Mouse (Mus musculus) forebrain, postnatal 0 days (tissue): ENCODE measurements at regions not wholly inside any gene's neighbourhood (a gene's known extent, or its start where the extent isn't known, plus 50 kb on each side); places are given as distances from the start of the nearest gene placed in this dataset.

Source experiments
- ATAC-seq: fragments of 200-750 bp; cut with Nextera tagmentation; 2 replicates; pipeline ENCODE4 v1.8.0; 2017; ENCODE audit warnings: mild to moderate bottlenecking, moderate library complexity
- DNase-seq: peaks from one replicate; pipeline ENCODE4 v3.0.0-alpha.2; 2015
- H3K27ac ChIP-seq: fragments of 300-500 bp; sonication (generic); 2 replicates; pipeline ENCODE4 v1.5.1; 2014; ENCODE audit warnings: low read depth, mild to moderate bottlenecking, antibody characterized with exemption, low read length, moderate library complexity, mixed read lengths
- H3K27me3 ChIP-seq: fragments of 300-500 bp; sonication (generic); 2 replicates; pipeline ENCODE4 v1.6.1; 2014; ENCODE audit warnings: mild to moderate bottlenecking, low read length, mixed read lengths; ENCODE audit not compliant: insufficient read depth
- H3K36me3 ChIP-seq: fragments of 300-500 bp; sonication (generic); 2 replicates; pipeline ENCODE4 v1.6.1; 2014; ENCODE audit warnings: mild to moderate bottlenecking, moderate library complexity; ENCODE audit not compliant: insufficient read depth
- H3K4me1 ChIP-seq: fragments of 300-500 bp; sonication (generic); 2 replicates; pipeline ENCODE4 v1.6.1; 2014; ENCODE audit warnings: antibody characterized with exemption; ENCODE audit not compliant: insufficient read depth
- H3K4me2 ChIP-seq: fragments of 300-500 bp; sonication (generic); 2 replicates; pipeline ENCODE4 v1.6.1; 2014; ENCODE audit warnings: low read depth, mild to moderate bottlenecking, moderate library complexity
- H3K4me3 ChIP-seq: fragments of 300-500 bp; sonication (generic); 2 replicates; pipeline ENCODE4 v1.5.1; 2014; ENCODE audit warnings: low read depth, low read length, mixed read lengths
- H3K9ac ChIP-seq: fragments of 300-500 bp; sonication (generic); 2 replicates; pipeline ENCODE4 v1.6.1; 2014; ENCODE audit warnings: mild to moderate bottlenecking
- H3K9me3 ChIP-seq: fragments of 300-500 bp; sonication (generic); 2 replicates; pipeline ENCODE4 v1.6.1; 2016; ENCODE audit warnings: low read length
- CTCF ChIP-seq: sonication (generic); IDR thresholded peaks from 2 replicates; pipeline ENCODE4 v1.5.1; 2016; ENCODE audit warnings: antibody characterized with exemption, control low read depth, low read depth
- whole genome bisulfite sequencing: fragments of 180-500 bp; shearing (Covaris S2); extraction: QIAGEN DNeasy Blood & Tissue Kit; methylation state at CpG from one replicate; pipeline ENCODE4 v1.1.7; 2014; 5-methylcytosine and 5-hydroxymethylcytosine counted together

GRCm38 (mm10) chr10:117574915-117575314 is 54.4 kb upstream of the Cpm start:
- no peak overlapping the region for H3K27ac ChIP-seq
- no peak overlapping the region for H3K4me2 ChIP-seq
- H3K36me3 ChIP-seq = no peaks in the 10 kb centered on the region
- TF ChIP-seq CTCF = no peak
- H3K27me3 ChIP-seq = peaks cover 11% of the 10 kb centered on the region; the same call in 1 of the 2 replicates
- no peak overlapping the region for H3K4me3 ChIP-seq
- DNase-seq = no peak
- H3K4me1 ChIP-seq = peaks cover 5% of the 10 kb centered on the region; the same call in 1 of the 2 replicates
- no peaks in the 10 kb centered on the region for H3K9me3 ChIP-seq
- ATAC-seq = no peak
- 88% methylated on average over 3 of the region's 3 CpGs for WGBS
- H3K9ac ChIP-seq = no peak overlapping the region

DNA sequence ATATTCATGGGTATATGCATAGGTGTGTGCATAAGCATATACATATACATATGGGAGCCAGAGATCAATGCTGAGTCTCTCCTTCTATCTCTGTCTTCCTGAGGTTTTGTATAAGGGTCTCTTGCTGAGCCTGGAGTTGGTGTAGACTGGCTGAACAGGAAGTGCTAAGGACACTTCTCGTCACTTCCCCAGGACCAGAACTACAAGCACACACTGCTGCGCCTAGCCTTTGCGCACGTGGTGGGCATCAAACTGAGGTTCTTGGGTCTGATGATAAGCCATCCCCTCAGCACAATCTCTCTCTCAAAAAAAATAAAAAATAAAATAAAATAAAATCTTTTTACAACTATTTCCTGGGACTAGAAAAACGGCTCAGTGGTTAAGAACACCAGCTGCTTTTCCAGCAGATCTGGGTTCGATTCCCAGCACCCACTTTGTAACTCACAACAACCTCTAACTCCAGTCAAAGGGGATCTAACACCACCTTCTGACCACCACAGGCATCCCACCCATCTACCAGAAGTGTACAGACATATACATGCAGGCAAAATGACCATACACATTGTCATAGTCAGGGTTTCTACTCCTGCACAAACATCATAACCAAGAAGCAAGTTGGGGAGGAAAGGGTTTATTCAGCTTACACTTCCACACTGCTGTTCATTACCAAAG is 55.1 kb upstream of the Cpm start:
- Histone ChIP-seq H3K4me3 (no peak overlapping the region), H3K27ac (no peak overlapping the region), H3K36me3 (no peaks in the 10 kb centered on the region), H3K27me3 (peaks cover 11% of the 10 kb centered on the region; the same call in 1 of the 2 replicates), H3K9me3 (no peaks in the 10 kb centered on the region), H3K9ac (no peak overlapping the region), H3K4me2 (no peak overlapping the region), H3K4me1 (peaks cover 5% of the 10 kb centered on the region; the same call in 1 of the 2 replicates)
- WGBS = 95% methylated on average over 6 of the region's 6 CpGs
- ATAC-seq (no peak), DNase-seq (no peak)
- TF ChIP-seq CTCF = no peak

GRCm38 (mm10) chr10:117573596-117573850 is 55.8 kb upstream of the Cpm start:
- peaks cover 5% of the 10 kb centered on the region; the same call in 1 of the 2 replicates for H3K4me1 ChIP-seq
- peaks cover 11% of the 10 kb centered on the region; the same call in 1 of the 2 replicates for H3K27me3 ChIP-seq
- WGBS = 90% methylated on average over 3 of the region's 3 CpGs
- ATAC-seq = no peak
- no peak for DNase-seq
- no peak overlapping the region for H3K27ac ChIP-seq
- no peaks in the 10 kb centered on the region for H3K36me3 ChIP-seq
- TF ChIP-seq CTCF = no peak
- H3K9me3 ChIP-seq = no peaks in the 10 kb centered on the region
- no peak overlapping the region for H3K4me2 ChIP-seq
- no peak overlapping the region for H3K9ac ChIP-seq
- H3K4me3 ChIP-seq = no peak overlapping the region

DNA sequence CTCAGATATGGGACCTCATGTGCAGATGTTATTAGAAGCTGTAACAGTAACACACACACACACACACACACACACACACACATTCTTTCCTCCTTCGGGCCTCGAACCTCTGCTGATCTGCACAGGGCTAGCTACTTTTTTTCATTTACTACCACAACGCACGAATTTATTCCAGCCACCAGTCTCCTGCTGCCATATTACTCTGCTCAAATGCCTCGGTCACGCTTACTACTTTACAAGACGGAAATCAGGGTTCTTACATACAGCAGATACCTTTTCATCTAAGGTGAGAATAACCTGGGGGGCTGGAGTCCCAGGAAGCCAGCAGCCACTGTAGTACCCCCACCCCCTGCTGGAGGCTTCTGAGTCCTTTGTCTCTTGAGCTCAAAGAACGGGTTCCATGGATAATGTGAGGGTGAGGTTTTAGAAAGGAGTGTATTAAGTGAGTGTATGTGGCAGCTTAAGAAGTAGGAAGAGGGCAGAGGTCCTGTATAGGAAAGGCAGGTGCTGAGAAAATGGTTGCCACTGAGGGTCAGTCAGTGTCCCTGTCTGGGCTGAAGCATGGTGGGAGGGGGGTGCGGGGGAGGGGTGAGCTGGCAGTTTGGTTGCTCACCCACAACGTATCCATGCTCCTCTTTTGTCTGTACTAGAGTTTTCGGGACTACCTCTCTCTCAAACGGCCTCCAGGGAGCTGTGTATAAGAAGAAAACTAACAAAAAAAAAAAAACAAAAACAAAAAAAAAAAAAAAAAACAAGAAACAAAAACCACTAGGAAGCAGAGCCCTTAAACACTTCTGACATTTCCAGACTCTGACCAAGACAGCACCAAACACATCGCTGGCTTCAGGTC is 56.3 kb upstream of the Cpm start:
- Histone ChIP-seq H3K36me3 (no peaks in the 10 kb centered on the region), H3K27me3 (peaks cover 11% of the 10 kb centered on the region; the same call in 1 of the 2 replicates), H3K9me3 (no peaks in the 10 kb centered on the region), H3K9ac (no peak overlapping the region), H3K27ac (no peak overlapping the region), H3K4me2 (no peak overlapping the region), H3K4me1 (peaks cover 5% of the 10 kb centered on the region; the same call in 1 of the 2 replicates), H3K4me3 (no peak overlapping the region)
- no peak for DNase-seq
- no peak for ATAC-seq
- no peak for TF ChIP-seq CTCF
- 52% methylated on average over 13 of the region's 13 CpGs for WGBS

GRCm38 (mm10) chr10:117571891-117572573 is 57.3 kb upstream of the Cpm start:
- TF ChIP-seq CTCF = no peak
- DNase-seq = peak; percentile 26

DNA sequence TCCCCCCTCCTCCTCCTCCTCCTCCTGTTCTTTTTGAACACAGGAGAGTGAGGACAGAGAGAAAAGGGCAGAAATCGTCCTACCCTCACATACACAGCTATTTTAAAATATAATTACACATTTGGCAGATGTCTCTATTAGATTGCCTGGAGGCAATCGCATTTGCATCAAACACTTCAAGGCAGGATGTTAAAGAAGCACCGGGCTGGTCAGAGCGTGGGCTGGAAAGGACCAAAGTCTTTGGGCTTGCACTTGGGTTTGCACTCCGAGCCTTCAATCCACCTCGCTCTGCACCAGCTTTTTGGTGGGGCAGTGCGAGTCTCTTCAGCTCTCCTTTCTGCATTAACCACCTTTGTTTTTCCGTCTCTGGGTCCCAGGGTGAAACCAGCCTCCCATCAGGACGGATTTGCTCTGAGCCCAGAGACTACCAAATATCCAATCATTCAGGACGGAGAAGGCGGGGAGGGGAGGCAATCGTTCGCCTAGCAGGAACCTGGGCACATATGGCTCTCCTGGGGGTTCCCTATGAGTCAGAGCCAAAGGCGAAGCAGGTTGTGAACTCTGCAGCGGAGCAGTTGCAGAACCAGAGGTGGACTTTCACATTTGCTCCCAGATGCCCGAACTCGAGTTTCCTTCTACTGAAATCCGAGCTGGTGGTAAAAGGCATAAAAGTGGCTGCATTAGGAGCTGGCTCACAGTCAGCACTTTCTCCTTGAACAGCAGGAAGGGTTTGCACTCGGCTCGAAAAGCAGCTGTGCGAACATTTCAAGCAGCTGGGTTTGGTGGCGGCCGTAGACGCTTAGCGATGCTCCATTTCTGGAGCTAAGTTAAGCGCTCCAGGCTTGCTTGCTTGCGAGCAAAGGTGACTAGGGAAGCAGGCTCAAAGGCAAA is 58.1 kb upstream of the Cpm start:
- DNase-seq (peak; percentile 68), ATAC-seq (peak; percentile 56; the same call in 1 of the 2 replicates)
- H3K4me2 ChIP-seq = peak overlapping the region; percentile 56
- H3K4me1 ChIP-seq = peaks cover 5% of the 10 kb centered on the region; the same call in 1 of the 2 replicates
- H3K27me3 ChIP-seq = peaks cover 11% of the 10 kb centered on the region; the same call in 1 of the 2 replicates
- H3K4me3 ChIP-seq = peak overlapping the region; percentile 27
- H3K9me3 ChIP-seq = no peaks in the 10 kb centered on the region
- H3K9ac ChIP-seq = peak overlapping the region; percentile 31
- H3K36me3 ChIP-seq = no peaks in the 10 kb centered on the region
- TF ChIP-seq CTCF = no peak
- H3K27ac ChIP-seq = no peak overlapping the region
- 2% methylated on average over 27 of the region's 27 CpGs for WGBS

More at GRCm38 (mm10) chr10:117571891-117572573, 57.3 kb upstream of the Cpm start:
- no peak overlapping the region for H3K9ac ChIP-seq
- WGBS = 12% methylated on average over 9 of the region's 9 CpGs
- peaks cover 5% of the 10 kb centered on the region; the same call in 1 of the 2 replicates for H3K4me1 ChIP-seq
- H3K9me3 ChIP-seq = no peaks in the 10 kb centered on the region
- peak overlapping the region; percentile 56; the same call in 1 of the 2 replicates for H3K4me2 ChIP-seq
- ATAC-seq = no peak
- no peaks in the 10 kb centered on the region for H3K36me3 ChIP-seq
- H3K27me3 ChIP-seq = peaks cover 11% of the 10 kb centered on the region; the same call in 1 of the 2 replicates
- no peak overlapping the region for H3K27ac ChIP-seq
- peak overlapping the region; percentile 27; the same call in 1 of the 2 replicates for H3K4me3 ChIP-seq
